Mouse (Mus musculus) heart, embryonic 16.5 days (tissue): Measurements from ENCODE around the gene Gns. TPM values are rescaled to one million over a fixed set of nuclear protein-coding genes. Genes with fewer than 3 reads are reported as not detected.
A peak's percentile ranks its signal among the peaks of the same experiment; 100 is the strongest.

ENCODE experiments used
- ATAC-seq: fragments of 200-750 bp; cut with Nextera tagmentation; replicated peaks from 2 replicates; pipeline ENCODE4 v1.8.0; 2017; ENCODE audit warnings: moderate number of reproducible peaks; ENCODE audit not compliant: insufficient read depth, low FRiP score; ENCODE audit errors: extremely low read depth
- H3K27ac ChIP-seq: fragments of 300-500 bp; sonication (generic); 2 replicates; pipeline ENCODE4 v1.5.1; 2014; ENCODE audit warnings: mild to moderate bottlenecking, low read length, control low read depth, moderate library complexity
- H3K27me3 ChIP-seq: fragments of 300-500 bp; sonication (generic); 2 replicates; pipeline ENCODE4 v1.6.1; 2014; ENCODE audit warnings: low read length, mixed read lengths; ENCODE audit not compliant: control insufficient read depth, insufficient read depth
- H3K36me3 ChIP-seq: fragments of 300-500 bp; sonication (generic); 2 replicates; pipeline ENCODE4 v1.6.1; 2014; ENCODE audit not compliant: control insufficient read depth, insufficient read depth
- H3K4me1 ChIP-seq: fragments of 300-500 bp; sonication (generic); 2 replicates; pipeline ENCODE4 v1.6.1; 2014; ENCODE audit warnings: low read length, mixed read lengths; ENCODE audit not compliant: control insufficient read depth, insufficient read depth
- H3K4me2 ChIP-seq: fragments of 300-500 bp; sonication (generic); 2 replicates; pipeline ENCODE4 v1.6.1; 2014; ENCODE audit warnings: low read depth, mild to moderate bottlenecking, control low read depth, low read length
- H3K4me3 ChIP-seq: fragments of 300-500 bp; sonication (generic); 2 replicates; pipeline ENCODE4 v1.5.1; 2014; ENCODE audit warnings: mild to moderate bottlenecking, control low read depth, low read length
- H3K9ac ChIP-seq: fragments of 300-500 bp; sonication (generic); 2 replicates; pipeline ENCODE4 v1.6.1; 2014; ENCODE audit warnings: low read length, control low read depth
- H3K9me3 ChIP-seq: fragments of 300-500 bp; sonication (generic); replicated peaks from 2 replicates; pipeline ENCODE4 v1.6.1; 2016; ENCODE audit warnings: low read length; ENCODE audit not compliant: control insufficient read depth
- WGBS: fragments of 180-500 bp; shearing (Covaris S2); extraction: QIAGEN DNeasy Blood & Tissue Kit; methylation state at CpG from one replicate; pipeline ENCODE4 v1.1.7; 2014; 5-methylcytosine and 5-hydroxymethylcytosine counted together
- polyA plus RNA-seq: library from polyadenylated mRNA; unstranded; fragments of >200 nt; fragmentation: Nextera tagmentation; extraction: Ambion mirVana; gene quantifications from 2 replicates; pipeline ENCODE4 v1.2.1, GENCODE M21; 2015

Gene Gns
- polyA plus RNA-seq, 1 experiment from 2014 or later: 29.0 TPM

GRCm38 (mm10) chr10:121403946-121404345 is 39.1 kb downstream of the Gns start:
- no peaks in the 10 kb centered on the region for H3K36me3 ChIP-seq
- H3K4me1 ChIP-seq: no peaks in the 10 kb centered on the region
- no peaks in the 10 kb centered on the region for H3K27me3 ChIP-seq
- no peak overlapping the region for H3K4me2 ChIP-seq
- 68% methylated on average over 6 of the region's 9 CpGs for WGBS
- no peaks in the 10 kb centered on the region for H3K9me3 ChIP-seq
- no peak for ATAC-seq
- no peak overlapping the region for H3K27ac ChIP-seq
- no peak overlapping the region for H3K4me3 ChIP-seq
- no peak overlapping the region for H3K9ac ChIP-seq

GRCm38 (mm10) chr10:121409717-121410116 is 44.8 kb downstream of the Gns start:
- Histone ChIP-seq H3K4me1 (no peaks in the 10 kb centered on the region), H3K36me3 (peaks cover 25% of the 10 kb centered on the region), H3K27me3 (no peaks in the 10 kb centered on the region), H3K4me2 (no peak overlapping the region), H3K9ac (no peak overlapping the region), H3K4me3 (no peak overlapping the region), H3K9me3 (no peaks in the 10 kb centered on the region), H3K27ac (no peak overlapping the region)
- no peak for ATAC-seq
- 66% methylated on average over 7 of the region's 7 CpGs for WGBS

- Histone ChIP-seq H3K4me1 (no peaks in the 10 kb centered on the region), H3K4me3 (no peak overlapping the region), H3K27ac (no peak overlapping the region), H3K9ac (no peak overlapping the region), H3K9me3 (no peaks in the 10 kb centered on the region), H3K36me3 (peaks cover 41% of the 10 kb centered on the region), H3K4me2 (no peak overlapping the region), H3K27me3 (no peaks in the 10 kb centered on the region)
- no peak for ATAC-seq
- WGBS: 81% methylated on average over 11 of the region's 11 CpGs
These were observed 47.0 kb downstream of the Gns start for GRCm38 (mm10) chr10:121411721-121412455.

- Histone ChIP-seq H3K9me3 (no peaks in the 10 kb centered on the region), H3K9ac (no peak overlapping the region), H3K36me3 (peaks cover 41% of the 10 kb centered on the region), H3K27me3 (no peaks in the 10 kb centered on the region), H3K27ac (peak overlapping the region; percentile 51; the same call in 1 of the 2 replicates), H3K4me1 (no peaks in the 10 kb centered on the region), H3K4me2 (no peak overlapping the region), H3K4me3 (no peak overlapping the region)
- 78% methylated on average over 17 of the region's 17 CpGs for WGBS
- no peak for ATAC-seq
These were observed 47.9 kb downstream of the Gns start for GRCm38 (mm10) chr10:121412824-121413223.

GRCm38 (mm10) chr10:121414127-121414526 is 49.2 kb downstream of the Gns start:
- no peaks in the 10 kb centered on the region for H3K4me1 ChIP-seq
- H3K4me3 ChIP-seq: no peak overlapping the region
- no peak overlapping the region for H3K27ac ChIP-seq
- H3K4me2 ChIP-seq: no peak overlapping the region
- peaks cover 41% of the 10 kb centered on the region for H3K36me3 ChIP-seq
- ATAC-seq: no peak
- 85% methylated on average over 13 of the region's 13 CpGs for WGBS
- no peaks in the 10 kb centered on the region for H3K27me3 ChIP-seq
- H3K9me3 ChIP-seq: no peaks in the 10 kb centered on the region
- H3K9ac ChIP-seq: no peak overlapping the region

- no peaks in the 10 kb centered on the region for H3K27me3 ChIP-seq
These were observed 53.9 kb downstream of the Gns start for GRCm38 (mm10) chr10:121418835-121419234.

GRCm38 (mm10) chr10:121419640-121420470 is 55.0 kb downstream of the Gns start:
- Histone ChIP-seq H3K27me3 (no peaks in the 10 kb centered on the region), H3K27ac (no peak overlapping the region), H3K4me3 (no peak overlapping the region), H3K9ac (no peak overlapping the region), H3K36me3 (peaks cover 15% of the 10 kb centered on the region), H3K4me1 (peaks cover 47% of the 10 kb centered on the region), H3K9me3 (no peaks in the 10 kb centered on the region), H3K4me2 (no peak overlapping the region)
- WGBS: 45% methylated on average over 22 of the region's 22 CpGs
- peak; percentile 16; the same call in 1 of the 2 replicates for ATAC-seq

More at GRCm38 (mm10) chr10:121418835-121419234, 53.9 kb downstream of the Gns start:
- H3K36me3 ChIP-seq: peaks cover 21% of the 10 kb centered on the region
- no peak overlapping the region for H3K4me2 ChIP-seq
- H3K27ac ChIP-seq: no peak overlapping the region
- H3K4me1 ChIP-seq: peaks cover 43% of the 10 kb centered on the region
- H3K4me3 ChIP-seq: no peak overlapping the region
- 84% methylated on average over 14 of the region's 14 CpGs for WGBS
- H3K9ac ChIP-seq: no peak overlapping the region
- no peaks in the 10 kb centered on the region for H3K9me3 ChIP-seq
- ATAC-seq: no peak

- H3K4me3 ChIP-seq: no peak overlapping the region
- H3K4me1 ChIP-seq: peaks cover 57% of the 10 kb centered on the region
- no peaks in the 10 kb centered on the region for H3K9me3 ChIP-seq
- H3K27ac ChIP-seq: no peak overlapping the region
- H3K9ac ChIP-seq: no peak overlapping the region
- no peaks in the 10 kb centered on the region for H3K27me3 ChIP-seq
- 44% methylated on average over 9 of the region's 9 CpGs for WGBS
- H3K4me2 ChIP-seq: peak overlapping the region; percentile 1; the same call in 1 of the 2 replicates
- no peak; the same call in 1 of the 2 replicates for ATAC-seq
- H3K36me3 ChIP-seq: peaks cover 3% of the 10 kb centered on the region; the same call in 1 of the 2 replicates
These were observed 56.1 kb downstream of the Gns start for GRCm38 (mm10) chr10:121421023-121421422.
